Mouse (Mus musculus): ENCODE results near the gene Nrxn1.

- no peak for TF ChIP-seq CTCF (IDR thresholded peaks at IDR 0.05)
- no peak for TF ChIP-seq POLR2A (IDR thresholded peaks at IDR 0.05; ENCODE audit: insufficient read depth, low read depth, low read length)
- no peak for TF ChIP-seq EP300 (IDR thresholded peaks at IDR 0.05; ENCODE audit: insufficient read depth, low read depth, low read length)
These were observed 969.9 kb downstream of the Nrxn1 start for GRCm38 (mm10) chr17:90122796-90123481.
